Mouse (Mus musculus): ENCODE measurements around the gene Idnk.

Gene Idnk

GRCm38 (mm10) chr13:58197211-58197610 is 39.8 kb downstream of the Idnk start:
- H3K27me3 ChIP-seq (ENCODE audit: control insufficient read depth, insufficient read depth, low read length, poor library complexity, severe bottlenecking): no peaks in the 10 kb centered on the region
- peaks cover 9% of the 10 kb centered on the region for H3K36me3 ChIP-seq (ENCODE audit: control insufficient read depth, insufficient read depth, low read length, poor library complexity, severe bottlenecking)
- DNase-seq (ENCODE audit: low read depth, low spot score): no peak

GRCm38 (mm10) chr13:58197981-58198640 is 40.7 kb downstream of the Idnk start:
- Histone ChIP-seq H3K36me3 (ENCODE audit: control insufficient read depth, insufficient read depth, low read length, poor library complexity, severe bottlenecking) (peaks cover 7% of the 10 kb centered on the region), H3K27me3 (ENCODE audit: control insufficient read depth, insufficient read depth, low read length, poor library complexity, severe bottlenecking) (no peaks in the 10 kb centered on the region)
- DNase-seq (ENCODE audit: low read depth, low spot score): peak; percentile 76

- DNase-seq (ENCODE audit: low read depth, low spot score): no peak
- H3K36me3 ChIP-seq (ENCODE audit: control insufficient read depth, insufficient read depth, low read length, poor library complexity, severe bottlenecking): no peaks in the 10 kb centered on the region
- no peaks in the 10 kb centered on the region for H3K27me3 ChIP-seq (ENCODE audit: control insufficient read depth, insufficient read depth, low read length, poor library complexity, severe bottlenecking)
Measured at GRCm38 (mm10) chr13:58201343-58201742, 43.9 kb downstream of the Idnk start.

GRCm38 (mm10) chr13:58201908-58202307 is 44.5 kb downstream of the Idnk start:
- no peaks in the 10 kb centered on the region for H3K36me3 ChIP-seq (ENCODE audit: control insufficient read depth, insufficient read depth, low read length, poor library complexity, severe bottlenecking)
- DNase-seq (ENCODE audit: low read depth, low spot score): peak; percentile 19

GRCm38 (mm10) chr13:58202903-58203302 is 45.5 kb downstream of the Idnk start:
- Histone ChIP-seq H3K27me3 (ENCODE audit: control insufficient read depth, insufficient read depth, low read length, poor library complexity, severe bottlenecking) (no peaks in the 10 kb centered on the region), H3K36me3 (ENCODE audit: control insufficient read depth, insufficient read depth, low read length, poor library complexity, severe bottlenecking) (no peaks in the 10 kb centered on the region)

More at GRCm38 (mm10) chr13:58201908-58202307, 44.5 kb downstream of the Idnk start:
- H3K27me3 ChIP-seq (ENCODE audit: control insufficient read depth, insufficient read depth, low read length, poor library complexity, severe bottlenecking): no peaks in the 10 kb centered on the region

GRCm38 (mm10) chr13:58204202-58204601 is 46.8 kb downstream of the Idnk start:
- H3K27me3 ChIP-seq (ENCODE audit: control insufficient read depth, insufficient read depth, low read length, poor library complexity, severe bottlenecking): no peaks in the 10 kb centered on the region
- no peaks in the 10 kb centered on the region for H3K36me3 ChIP-seq (ENCODE audit: control insufficient read depth, insufficient read depth, low read length, poor library complexity, severe bottlenecking)
- DNase-seq (ENCODE audit: low read depth, low spot score): no peak

More at GRCm38 (mm10) chr13:58202903-58203302, 45.5 kb downstream of the Idnk start:
- no peak for DNase-seq (ENCODE audit: low read depth, low spot score)

GRCm38 (mm10) chr13:58204986-58205385 is 47.5 kb downstream of the Idnk start:
- DNase-seq (ENCODE audit: low read depth, low spot score): peak; percentile 77
- Histone ChIP-seq H3K36me3 (ENCODE audit: control insufficient read depth, insufficient read depth, low read length, poor library complexity, severe bottlenecking) (no peaks in the 10 kb centered on the region), H3K27me3 (ENCODE audit: control insufficient read depth, insufficient read depth, low read length, poor library complexity, severe bottlenecking) (no peaks in the 10 kb centered on the region)

GRCm38 (mm10) chr13:58206084-58206483 is 48.6 kb downstream of the Idnk start:
- H3K27me3 ChIP-seq (ENCODE audit: control insufficient read depth, insufficient read depth, low read length, poor library complexity, severe bottlenecking): no peaks in the 10 kb centered on the region
- H3K36me3 ChIP-seq (ENCODE audit: control insufficient read depth, insufficient read depth, low read length, poor library complexity, severe bottlenecking): no peaks in the 10 kb centered on the region
- DNase-seq (ENCODE audit: low read depth, low spot score): no peak

- Histone ChIP-seq H3K27me3 (ENCODE audit: control insufficient read depth, insufficient read depth, low read length, poor library complexity, severe bottlenecking) (no peaks in the 10 kb centered on the region), H3K36me3 (ENCODE audit: control insufficient read depth, insufficient read depth, low read length, poor library complexity, severe bottlenecking) (no peaks in the 10 kb centered on the region)
- no peak for DNase-seq (ENCODE audit: low read depth, low spot score)
Measured at GRCm38 (mm10) chr13:58210441-58210840, 53.0 kb downstream of the Idnk start.

- no peak for DNase-seq (ENCODE audit: low read depth, low spot score)
- Histone ChIP-seq H3K27me3 (ENCODE audit: control insufficient read depth, insufficient read depth, low read length, poor library complexity, severe bottlenecking) (no peaks in the 10 kb centered on the region), H3K36me3 (ENCODE audit: control insufficient read depth, insufficient read depth, low read length, poor library complexity, severe bottlenecking) (no peaks in the 10 kb centered on the region)
Measured at GRCm38 (mm10) chr13:58212530-58212929, 55.1 kb downstream of the Idnk start.

GRCm38 (mm10) chr13:58213801-58214200 is 56.4 kb downstream of the Idnk start:
- Histone ChIP-seq H3K27me3 (ENCODE audit: control insufficient read depth, insufficient read depth, low read length, poor library complexity, severe bottlenecking) (no peaks in the 10 kb centered on the region), H3K36me3 (ENCODE audit: control insufficient read depth, insufficient read depth, low read length, poor library complexity, severe bottlenecking) (no peaks in the 10 kb centered on the region)
- DNase-seq (ENCODE audit: low read depth, low spot score): peak; percentile 79
